Mouse (Mus musculus) v-Abl transformed pro-B cells (cell line): Measurements from ENCODE around the gene Gm10720.
"Not testable (repeated sequence)": the region's sequence is repeated elsewhere in the genome, so short reads cannot be mapped to it uniquely, and the experiment has no call there.

Source experiments
- in situ Hi-C, 2 experiments: fragments of 400-800 bp; cut with MboI; formaldehyde crosslinking; loops; one replicate each; pipeline ENCODE4 v1.15.1; 2025; ENCODE audit not compliant: unreplicated experiment in 2 of 2

The Gm10720 gene

DNA sequence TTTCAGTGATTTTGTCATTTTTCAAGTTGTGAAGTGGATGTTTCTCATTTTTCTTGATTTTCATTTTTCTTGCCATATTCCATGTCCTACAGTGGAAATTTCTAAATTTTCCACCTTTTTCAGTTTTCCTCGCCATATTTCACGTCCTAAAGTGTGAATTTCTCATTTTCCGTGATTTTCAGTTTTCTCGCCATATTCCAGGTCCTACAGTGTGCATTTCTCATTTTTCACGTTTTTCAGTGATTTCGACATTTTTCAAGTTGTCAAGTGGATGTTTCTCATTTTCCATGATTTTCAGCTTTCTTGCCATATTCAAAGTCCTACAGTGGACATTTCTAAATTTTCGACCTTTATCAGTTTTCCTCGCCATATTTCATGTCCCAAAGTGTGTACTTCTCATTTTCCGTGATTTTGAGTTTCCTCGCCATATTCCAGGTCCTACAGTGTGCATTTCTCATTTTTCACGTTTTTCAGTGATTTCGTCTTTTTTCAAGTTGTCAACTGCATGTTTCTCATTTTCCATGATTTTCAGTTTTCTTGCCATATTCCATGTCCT, 9.5 kb downstream of the Gm10720 start, which contains the start of gene Gm10717:
Gene Gm10717, plus strand, starts transcription at position 506 of the 556 bp plus-strand sequence.
- in situ Hi-C loops, result not testable (repeated sequence)

DNA sequence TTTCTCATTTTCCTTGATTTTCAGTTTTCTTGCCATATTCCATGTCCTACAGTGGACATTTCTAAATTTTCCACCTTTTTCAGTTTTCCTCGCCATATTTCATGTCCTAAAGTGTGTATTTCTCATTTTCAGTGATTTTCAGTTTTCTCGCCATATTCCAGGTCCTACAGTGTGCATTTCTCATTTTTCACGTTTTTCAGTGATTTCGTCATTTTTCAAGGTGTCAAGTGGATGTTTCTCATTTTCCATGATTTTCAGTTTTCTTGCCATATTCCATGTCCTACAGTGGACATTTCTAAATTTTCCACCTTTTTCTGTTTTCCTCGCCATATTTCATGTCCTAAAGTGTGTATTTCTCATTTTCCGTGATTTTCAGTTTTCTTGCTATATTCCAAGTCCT, 10.2 kb downstream of the Gm10720 start:
- in situ Hi-C loops, result not testable (repeated sequence)

- in situ Hi-C loops, result not testable (repeated sequence)
These were observed 10.7 kb downstream of the Gm10720 start for GRCm38 (mm10) chr9:3026136-3026535.

- in situ Hi-C loops, result not testable (repeated sequence)
These were observed 11.3 kb downstream of the Gm10720 start for GRCm38 (mm10) chr9:3026741-3027140.

DNA sequence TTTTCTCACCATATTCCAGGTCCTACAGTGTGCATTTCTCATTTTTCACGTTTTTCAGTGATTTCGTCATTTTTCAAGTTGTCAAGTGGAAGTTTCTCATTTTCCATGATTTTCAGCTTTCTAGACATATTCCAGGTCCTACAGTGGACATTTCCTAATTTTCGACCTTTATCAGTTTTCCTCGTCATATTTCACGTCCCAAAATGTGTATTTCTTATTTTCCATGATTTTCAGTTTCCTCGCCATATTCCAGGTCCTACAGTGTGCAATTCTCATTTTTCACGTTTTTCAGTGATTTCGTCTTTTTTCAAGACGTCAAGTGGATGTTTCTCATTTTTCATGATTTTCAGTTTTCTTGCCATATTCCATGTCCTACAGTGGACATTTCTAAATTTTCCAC, 11.7 kb downstream of the Gm10720 start:
- in situ Hi-C loops, result not testable (repeated sequence)

- in situ Hi-C loops, result not testable (repeated sequence)
These were observed 14.0 kb downstream of the Gm10720 start for GRCm38 (mm10) chr9:3029276-3030000.

DNA sequence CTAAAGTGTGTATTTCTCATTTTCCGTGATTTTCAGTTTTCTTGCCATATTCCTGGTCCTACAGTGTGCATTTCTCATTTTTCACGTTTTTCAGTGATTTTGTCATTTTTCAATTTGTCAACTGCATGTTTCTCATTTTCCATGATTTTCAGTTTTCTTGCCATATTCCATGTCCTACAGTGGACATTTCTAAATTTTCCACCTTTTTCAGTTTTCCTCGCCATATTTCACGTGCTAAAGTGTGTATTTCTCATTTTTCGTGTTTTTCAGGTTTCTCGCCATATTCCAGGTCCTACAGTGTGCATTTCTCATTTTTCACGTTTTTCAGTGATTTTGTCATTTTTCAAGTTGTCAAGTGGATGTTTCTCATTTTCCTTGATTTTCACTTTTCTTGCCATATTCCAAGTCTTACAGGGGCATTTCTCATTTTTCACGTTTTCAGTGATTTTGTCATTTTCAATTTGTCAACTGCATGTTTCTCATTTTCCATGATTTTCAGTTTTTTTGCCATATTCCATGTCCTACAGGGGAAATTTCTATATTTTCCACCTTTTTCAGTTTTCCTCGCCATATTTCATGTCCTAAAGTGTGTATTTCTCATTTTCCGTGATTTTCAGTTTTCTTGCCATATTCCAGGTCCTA, 15.3 kb downstream of the Gm10720 start:
- in situ Hi-C loops, result not testable (repeated sequence)

DNA sequence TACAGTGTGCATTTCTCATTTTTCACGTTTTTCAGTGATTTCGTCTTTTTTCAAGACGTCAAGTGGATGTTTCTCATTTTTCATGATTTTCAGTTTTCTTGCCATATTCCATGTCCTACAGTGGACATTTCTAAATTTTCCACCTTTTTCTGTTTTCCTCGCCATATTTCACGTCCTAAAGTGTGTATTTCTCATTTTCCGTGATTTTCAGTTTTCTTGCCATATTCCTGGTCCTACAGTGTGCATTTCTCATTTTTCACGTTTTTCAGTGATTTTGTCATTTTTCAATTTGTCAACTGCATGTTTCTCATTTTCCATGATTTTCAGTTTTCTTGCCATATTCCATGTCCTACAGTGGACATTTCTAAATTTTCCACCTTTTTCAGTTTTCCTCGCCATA, 18.8 kb downstream of the Gm10720 start, which contains the start of gene Gm17535:
Gene Gm17535, plus strand, starts transcription at position 301 of the 400 bp plus-strand sequence.
- in situ Hi-C loops, result not testable (repeated sequence)

DNA sequence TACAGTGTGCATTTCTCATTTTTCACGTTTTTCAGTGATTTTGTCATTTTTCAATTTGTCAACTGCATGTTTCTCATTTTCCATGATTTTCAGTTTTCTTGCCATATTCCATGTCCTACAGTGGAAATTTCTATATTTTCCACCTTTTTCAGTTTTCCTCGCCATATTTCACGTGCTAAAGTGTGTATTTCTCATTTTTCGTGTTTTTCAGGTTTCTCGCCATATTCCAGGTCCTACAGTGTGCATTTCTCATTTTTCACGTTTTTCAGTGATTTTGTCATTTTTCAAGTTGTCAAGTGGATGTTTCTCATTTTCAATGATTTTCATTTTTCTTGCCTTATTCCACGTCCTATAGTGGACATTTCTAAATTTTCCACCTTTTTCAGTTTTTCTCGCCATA, 21.1 kb downstream of the Gm10720 start, which contains the start of gene Gm10715:
Gene Gm10715, plus strand, starts transcription at position 301 of the 400 bp plus-strand sequence.
- in situ Hi-C loops, result not testable (repeated sequence)

DNA sequence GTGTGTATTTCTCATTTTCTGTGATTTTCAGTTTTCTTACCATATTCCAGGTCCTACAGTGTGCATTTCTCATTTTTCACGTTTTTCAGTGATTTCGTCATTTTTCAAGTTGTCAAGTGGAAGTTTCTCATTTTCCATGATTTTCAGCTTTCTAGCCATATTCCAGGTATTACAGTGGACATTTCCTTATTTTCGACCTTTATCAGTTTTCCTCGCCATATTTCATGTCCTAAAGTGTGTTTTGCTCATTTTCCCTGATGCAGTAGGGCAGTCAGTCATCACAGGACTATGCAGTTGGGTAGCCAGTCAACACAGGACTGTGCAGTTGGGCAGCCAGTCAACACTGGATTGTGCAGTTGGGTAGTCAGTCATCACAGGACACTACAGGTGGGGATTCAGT, 22.7 kb downstream of the Gm10720 start:
- in situ Hi-C loops, result not testable (repeated sequence)
